Mouse (Mus musculus) forebrain, embryonic 14.5 days (tissue): ENCODE measurements around the gene Mettl9. TPM values are rescaled to one million over a fixed set of nuclear protein-coding genes. Genes with fewer than 3 reads are reported as not detected.

ENCODE experiments used
- ATAC-seq: fragments of 200-750 bp; cut with Nextera tagmentation; 2 replicates; pipeline ENCODE4 v1.8.0; 2017; ENCODE audit warnings: mild to moderate bottlenecking, moderate library complexity
- DNase-seq: peaks from one replicate; pipeline ENCODE4 v3.0.0-alpha.2; 2015; ENCODE audit warnings: low spot score
- H3K27ac ChIP-seq: fragments of 300-500 bp; sonication (generic); 2 replicates; pipeline ENCODE4 v1.5.1; 2014; ENCODE audit warnings: low read depth, mild to moderate bottlenecking, control low read depth, low read length, moderate library complexity
- H3K27me3 ChIP-seq: fragments of 300-500 bp; sonication (generic); replicated peaks from 2 replicates; pipeline ENCODE4 v1.6.1; 2014; ENCODE audit warnings: low read length, control low read depth, mixed read lengths; ENCODE audit not compliant: control insufficient read depth, insufficient read depth
- H3K36me3 ChIP-seq: fragments of 300-500 bp; sonication (generic); 2 replicates; pipeline ENCODE4 v1.6.1; 2014; ENCODE audit warnings: low read length, control low read depth; ENCODE audit not compliant: control insufficient read depth, insufficient read depth
- H3K4me1 ChIP-seq: fragments of 300-500 bp; sonication (generic); 2 replicates; pipeline ENCODE4 v1.6.1; 2014; ENCODE audit warnings: antibody characterized with exemption, low read length, control low read depth; ENCODE audit not compliant: control insufficient read depth, insufficient read depth
- H3K4me2 ChIP-seq: fragments of 300-500 bp; sonication (generic); 2 replicates; pipeline ENCODE4 v1.6.1; 2014; ENCODE audit warnings: mild to moderate bottlenecking, control low read depth, low read length
- H3K4me3 ChIP-seq: fragments of 300-500 bp; sonication (generic); 2 replicates; pipeline ENCODE4 v1.5.1; 2014; ENCODE audit warnings: low read depth, low read length, control low read depth
- H3K9ac ChIP-seq: fragments of 300-500 bp; sonication (generic); 2 replicates; pipeline ENCODE4 v1.6.1; 2014; ENCODE audit warnings: mild to moderate bottlenecking, low read length, control low read depth, moderate library complexity
- H3K9me3 ChIP-seq: fragments of 300-500 bp; sonication (generic); replicated peaks from 2 replicates; pipeline ENCODE4 v1.6.1; 2016; ENCODE audit warnings: low read length, control low read depth, mixed read lengths; ENCODE audit not compliant: control insufficient read depth
- WGBS: fragments of 180-500 bp; shearing (Covaris S2); extraction: QIAGEN DNeasy Blood & Tissue Kit; methylation state at CpG from one replicate; pipeline ENCODE4 v1.1.7; 2014; 5-methylcytosine and 5-hydroxymethylcytosine counted together
- polyA plus RNA-seq: library from polyadenylated mRNA; unstranded; fragments of >200 nt; fragmentation: Nextera tagmentation; extraction: Ambion mirVana; gene quantifications from 2 replicates; pipeline ENCODE4 v1.2.1, GENCODE M21; 2014

Mettl9 gene
- polyA plus RNA-seq, 1 experiment from 2014 or later, result 235 TPM

GRCm38 (mm10) chr7:121071276-121071675 lies 37.0 kb downstream of the Mettl9 start:
- 94% methylated on average over 4 of the region's 4 CpGs for WGBS
- DNase-seq, result no peak

GRCm38 (mm10) chr7:121072506-121072905 lies 38.3 kb downstream of the Mettl9 start:
- H3K36me3 ChIP-seq, result peaks cover 50% of the 10 kb centered on the region
- ATAC-seq (no peak), DNase-seq (no peak)
- H3K9me3 ChIP-seq, result no peaks in the 10 kb centered on the region
- WGBS, result 91% methylated on average over 5 of the region's 5 CpGs
- no peaks in the 10 kb centered on the region for H3K4me1 ChIP-seq
- H3K4me2 ChIP-seq, result no peak overlapping the region
- no peak overlapping the region for H3K4me3 ChIP-seq
- H3K9ac ChIP-seq, result no peak overlapping the region
- no peak overlapping the region for H3K27ac ChIP-seq
- H3K27me3 ChIP-seq, result no peaks in the 10 kb centered on the region

More at GRCm38 (mm10) chr7:121071276-121071675, 37.0 kb downstream of the Mettl9 start:
- Histone ChIP-seq H3K9ac (no peak overlapping the region), H3K4me1 (no peaks in the 10 kb centered on the region), H3K36me3 (peaks cover 48% of the 10 kb centered on the region), H3K27ac (no peak overlapping the region), H3K9me3 (no peaks in the 10 kb centered on the region), H3K4me2 (no peak overlapping the region), H3K4me3 (no peak overlapping the region), H3K27me3 (no peaks in the 10 kb centered on the region)
- ATAC-seq, result no peak

- no peak for DNase-seq
Measured at GRCm38 (mm10) chr7:121074281-121074680, 40.0 kb downstream of the Mettl9 start, which contains the start of gene Igsf6. Gene Igsf6, minus strand, starts transcription at chr7:121074572.

GRCm38 (mm10) chr7:121074801-121075400 lies 40.7 kb downstream of the Mettl9 start:
- no peaks in the 10 kb centered on the region for H3K4me1 ChIP-seq
- DNase-seq (no peak), ATAC-seq (no peak)
- 86% methylated on average over 6 of the region's 6 CpGs for WGBS
- no peak overlapping the region for H3K27ac ChIP-seq
- no peak overlapping the region for H3K4me3 ChIP-seq
- no peak overlapping the region for H3K4me2 ChIP-seq
- H3K9ac ChIP-seq, result no peak overlapping the region
- H3K27me3 ChIP-seq, result no peaks in the 10 kb centered on the region
- H3K36me3 ChIP-seq, result peaks cover 52% of the 10 kb centered on the region
- no peaks in the 10 kb centered on the region for H3K9me3 ChIP-seq

More at GRCm38 (mm10) chr7:121074281-121074680, 40.0 kb downstream of the Mettl9 start, which contains the start of gene Igsf6:
- no peak within 1 kb of the TSS for H3K9ac ChIP-seq
- 88% methylated on average over 11 of the region's 11 CpGs for WGBS
- H3K27ac ChIP-seq, result no peak within 1 kb of the TSS
- no peaks in the 10 kb centered on the region for H3K27me3 ChIP-seq
- no peak within 1 kb of the TSS for H3K4me3 ChIP-seq
- no peaks in the 10 kb centered on the region for H3K4me1 ChIP-seq
- H3K9me3 ChIP-seq, result no peaks in the 10 kb centered on the region
- peaks cover 53% of the 10 kb centered on the region for H3K36me3 ChIP-seq
- no peak for ATAC-seq
- H3K4me2 ChIP-seq, result no peak within 1 kb of the TSS

- DNase-seq (no peak), ATAC-seq (no peak)
- H3K27me3 ChIP-seq, result no peaks in the 10 kb centered on the region
- no peak overlapping the region for H3K27ac ChIP-seq
- no peaks in the 10 kb centered on the region for H3K9me3 ChIP-seq
- H3K36me3 ChIP-seq, result peaks cover 48% of the 10 kb centered on the region
- WGBS, result 92% methylated on average over 5 of the region's 5 CpGs
- no peak overlapping the region for H3K9ac ChIP-seq
- H3K4me2 ChIP-seq, result no peak overlapping the region
- H3K4me1 ChIP-seq, result no peaks in the 10 kb centered on the region
- no peak overlapping the region for H3K4me3 ChIP-seq
Measured at GRCm38 (mm10) chr7:121075416-121075815, 41.2 kb downstream of the Mettl9 start.

GRCm38 (mm10) chr7:121077311-121077710 lies 43.1 kb downstream of the Mettl9 start:
- DNase-seq, result no peak
- no peaks in the 10 kb centered on the region for H3K27me3 ChIP-seq
- no peak overlapping the region for H3K4me2 ChIP-seq
- no peak overlapping the region for H3K9ac ChIP-seq
- 90% methylated on average over 6 of the region's 6 CpGs for WGBS
- no peaks in the 10 kb centered on the region; the same call in 1 of the 2 replicates for H3K9me3 ChIP-seq
- H3K27ac ChIP-seq, result no peak overlapping the region
- no peak for ATAC-seq
- H3K4me1 ChIP-seq, result no peaks in the 10 kb centered on the region
- peaks cover 41% of the 10 kb centered on the region for H3K36me3 ChIP-seq
- H3K4me3 ChIP-seq, result no peak overlapping the region

GRCm38 (mm10) chr7:121077829-121078228 lies 43.6 kb downstream of the Mettl9 start:
- 4% methylated on average over 5 of the region's 5 CpGs for WGBS
- DNase-seq (peak; percentile 87), ATAC-seq (peak; percentile 74)
- peaks cover 41% of the 10 kb centered on the region for H3K36me3 ChIP-seq
- H3K27me3 ChIP-seq, result no peaks in the 10 kb centered on the region
- no peak overlapping the region for H3K4me2 ChIP-seq
- H3K27ac ChIP-seq, result no peak overlapping the region
- no peaks in the 10 kb centered on the region for H3K4me1 ChIP-seq
- H3K9ac ChIP-seq, result 0 out of 2 replicates have a peak overlapping the region, but pooled peaks have one; percentile 32
- no peak overlapping the region for H3K4me3 ChIP-seq
- no peaks in the 10 kb centered on the region; the same call in 1 of the 2 replicates for H3K9me3 ChIP-seq

- H3K4me2 ChIP-seq, result no peak within 1 kb of the TSS
- 88% methylated on average over 4 of the region's 4 CpGs for whole genome bisulfite sequencing
- peaks cover 6% of the 10 kb centered on the region; the same call in 1 of the 2 replicates for H3K4me1 ChIP-seq
- no peak for DNase-seq
- H3K9ac ChIP-seq, result no peak within 1 kb of the TSS
- ATAC-seq, result no peak
- H3K36me3 ChIP-seq, result peaks cover 22% of the 10 kb centered on the region
- no peaks in the 10 kb centered on the region; the same call in 1 of the 2 replicates for H3K9me3 ChIP-seq
- H3K27me3 ChIP-seq, result no peaks in the 10 kb centered on the region
- no peak within 1 kb of the TSS for H3K27ac ChIP-seq
- no peak within 1 kb of the TSS for H3K4me3 ChIP-seq
Measured at GRCm38 (mm10) chr7:121081350-121081749, 47.1 kb downstream of the Mettl9 start, which contains the start of gene Otoa. Gene Otoa, plus strand, starts transcription at chr7:121081650.

- no peak overlapping the region for H3K27ac ChIP-seq
- no peak overlapping the region for H3K4me3 ChIP-seq
- H3K4me2 ChIP-seq, result no peak overlapping the region
- H3K9ac ChIP-seq, result no peak overlapping the region
- DNase-seq (no peak), ATAC-seq (no peak)
- H3K9me3 ChIP-seq, result no peaks in the 10 kb centered on the region; the same call in 1 of the 2 replicates
- peaks cover 6% of the 10 kb centered on the region; the same call in 1 of the 2 replicates for H3K4me1 ChIP-seq
- H3K27me3 ChIP-seq, result no peaks in the 10 kb centered on the region
- 83% methylated on average over 2 of the region's 2 CpGs for WGBS
- H3K36me3 ChIP-seq, result peaks cover 18% of the 10 kb centered on the region
Measured at GRCm38 (mm10) chr7:121081816-121082215, 47.6 kb downstream of the Mettl9 start.
